Mouse (Mus musculus) MN1 (cell line): ENCODE results near the gene Gtpbp1.

Experiments used
- DNase-seq: peaks from one replicate; pipeline ENCODE4 v3.0.0-alpha.2; 2016; ENCODE audit warnings: low spot score

Gtpbp1 gene

DNA sequence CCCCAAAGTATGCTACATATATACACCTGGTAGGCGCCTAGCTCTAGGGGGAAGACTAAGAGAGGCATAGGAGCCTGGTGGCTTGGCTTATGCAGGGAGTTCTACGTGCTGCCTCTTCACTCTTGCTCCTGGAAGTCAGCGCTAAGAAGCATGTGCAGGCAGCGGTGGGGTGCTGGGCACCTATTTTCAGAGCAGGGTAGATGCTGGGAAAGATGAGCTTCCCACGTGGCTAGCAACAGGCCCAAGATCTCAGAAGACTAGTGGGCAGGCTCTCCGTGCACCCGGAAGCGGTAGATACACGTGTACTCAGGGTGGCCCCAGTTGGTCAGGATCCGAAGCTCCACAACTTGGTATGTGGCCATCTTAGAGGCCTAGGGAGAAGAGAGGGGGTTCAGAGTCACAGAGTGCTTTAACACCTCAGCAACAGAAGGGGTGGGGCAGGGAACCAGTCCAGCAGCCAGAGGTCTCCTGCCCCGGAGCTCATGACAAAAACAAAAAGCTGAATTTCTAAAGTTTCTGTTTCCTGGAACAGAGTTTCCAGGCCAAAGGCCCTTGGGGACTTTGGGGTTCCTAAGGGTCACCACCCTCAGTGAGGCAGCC lies 34.6 kb downstream of the Gtpbp1 start:
- no peak for DNase-seq

GRCm38 (mm10) chr15:79727840-79728239 lies 37.2 kb downstream of the Gtpbp1 start:
- DNase-seq = no peak

- DNase-seq = no peak
Measured at GRCm38 (mm10) chr15:79728311-79728710, 37.7 kb downstream of the Gtpbp1 start.

- no peak for DNase-seq
Measured at GRCm38 (mm10) chr15:79728731-79729388, 38.2 kb downstream of the Gtpbp1 start.

- DNase-seq = no peak
Measured at GRCm38 (mm10) chr15:79731554-79731953, 40.9 kb downstream of the Gtpbp1 start.

DNA sequence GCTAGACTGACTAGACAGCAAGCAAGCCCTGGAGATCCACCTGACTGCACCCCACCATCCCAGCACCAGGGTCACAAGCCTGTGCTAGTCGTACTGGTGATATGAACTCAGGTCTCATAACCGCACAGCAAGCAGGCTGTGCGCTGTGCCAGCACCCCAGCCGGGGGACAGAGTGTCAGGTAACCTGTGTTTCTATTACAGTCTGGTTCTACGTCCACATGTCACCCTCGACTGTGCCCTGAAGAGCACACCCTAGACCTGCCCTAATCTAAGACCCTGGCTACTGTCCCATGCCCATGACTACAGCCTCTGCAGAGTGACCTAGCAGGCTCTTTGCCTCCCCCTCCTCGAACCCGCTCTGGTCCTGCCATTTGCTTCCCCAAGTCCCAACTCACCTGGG lies 42.5 kb downstream of the Gtpbp1 start:
- DNase-seq = no peak

DNA sequence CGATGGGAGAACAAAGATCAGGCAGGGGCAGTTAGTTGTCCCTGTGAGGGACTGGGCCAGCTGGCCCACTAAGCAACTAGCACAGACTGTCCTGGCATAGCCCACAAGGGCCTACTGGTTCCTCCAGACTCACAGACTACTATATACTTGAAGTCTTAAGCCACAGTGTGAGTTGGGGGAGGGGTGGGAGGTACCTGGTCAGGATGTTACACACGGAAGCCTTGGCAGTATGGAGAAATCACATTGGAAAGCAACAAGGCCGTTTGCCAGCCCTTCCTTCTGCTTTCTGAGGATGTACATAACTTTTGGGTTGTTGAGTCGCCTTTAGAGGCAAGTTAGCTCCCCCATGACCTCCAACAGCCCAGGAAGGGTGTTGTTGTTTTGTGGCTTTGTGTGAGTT lies 43.0 kb downstream of the Gtpbp1 start:
- no peak for DNase-seq

- DNase-seq = no peak
Measured at GRCm38 (mm10) chr15:79734311-79734710, 43.7 kb downstream of the Gtpbp1 start.

DNA sequence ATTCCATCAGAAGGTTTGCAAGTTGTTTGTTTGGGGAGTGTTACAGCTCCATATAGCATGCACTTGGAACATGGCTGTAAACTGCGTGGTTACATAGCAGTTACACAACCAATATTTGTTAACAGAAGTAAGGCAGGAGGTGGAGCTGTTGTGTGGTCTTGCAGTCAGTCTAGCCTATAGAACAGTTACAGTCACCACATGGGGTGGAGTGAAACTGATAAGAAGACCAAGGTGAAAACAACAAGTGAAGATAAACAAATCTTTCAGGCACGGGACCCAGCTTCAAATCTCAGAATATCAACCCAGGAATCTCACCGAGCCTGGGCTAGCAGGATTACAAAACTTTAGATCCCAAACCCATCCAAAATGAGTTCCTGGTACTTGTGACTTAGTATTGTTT lies 50.1 kb downstream of the Gtpbp1 start:
- no peak for DNase-seq

DNA sequence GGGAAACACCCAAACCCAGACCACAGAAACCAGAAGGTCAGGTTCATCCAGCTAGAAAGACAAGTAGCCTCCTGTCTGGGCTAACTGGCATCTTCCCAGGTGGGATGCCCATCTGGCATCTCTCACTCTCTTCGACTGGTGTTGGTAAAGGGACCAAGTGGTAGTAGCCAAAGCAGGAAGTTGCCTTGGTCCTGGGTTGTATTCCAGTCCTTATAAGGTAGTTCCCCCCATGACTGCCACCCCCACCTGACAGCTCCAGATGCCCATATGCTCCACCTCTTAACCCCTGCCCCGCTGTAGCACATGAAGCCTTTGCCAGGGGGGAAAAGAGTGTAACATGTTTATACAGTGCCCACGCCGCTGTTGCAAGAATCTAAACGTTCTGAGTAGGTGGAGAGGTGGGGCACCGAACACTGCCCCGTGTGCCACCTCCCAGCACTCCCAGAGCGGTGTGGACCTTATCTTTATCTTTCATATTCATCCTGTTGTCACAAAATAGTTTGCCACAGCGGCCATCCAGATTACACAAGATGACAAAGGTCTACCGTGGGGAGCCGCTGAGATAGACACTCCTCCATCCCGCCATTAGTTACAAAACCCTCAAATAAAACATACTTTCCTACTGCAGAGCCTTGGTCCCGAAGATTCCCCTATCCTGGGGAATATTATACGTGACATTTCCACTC lies 50.7 kb downstream of the Gtpbp1 start:
- peak; percentile 82 for DNase-seq

- DNase-seq = peak; percentile 91
Measured at GRCm38 (mm10) chr15:79741921-79742705, 51.5 kb downstream of the Gtpbp1 start, which contains the start of gene Sun2. TSS of gene Sun2 (minus strand) at chr15:79742536.

DNA sequence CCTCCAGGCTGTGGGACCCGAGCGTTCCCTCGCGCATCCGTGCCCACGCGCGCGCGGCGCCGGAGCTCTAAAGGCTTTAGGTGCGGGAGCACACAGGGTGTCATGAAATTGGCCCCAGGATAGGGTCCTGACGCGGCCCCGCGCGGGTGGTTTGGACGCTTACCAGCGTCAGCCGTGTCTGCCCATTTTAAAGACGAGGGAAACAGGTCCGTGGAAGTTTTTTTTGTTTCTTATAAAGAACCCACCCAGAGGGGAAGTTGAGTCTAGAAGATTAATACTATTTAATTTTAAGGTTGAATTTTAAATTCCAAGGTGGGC lies 52.0 kb downstream of the Gtpbp1 start:
- no peak for DNase-seq

DNA sequence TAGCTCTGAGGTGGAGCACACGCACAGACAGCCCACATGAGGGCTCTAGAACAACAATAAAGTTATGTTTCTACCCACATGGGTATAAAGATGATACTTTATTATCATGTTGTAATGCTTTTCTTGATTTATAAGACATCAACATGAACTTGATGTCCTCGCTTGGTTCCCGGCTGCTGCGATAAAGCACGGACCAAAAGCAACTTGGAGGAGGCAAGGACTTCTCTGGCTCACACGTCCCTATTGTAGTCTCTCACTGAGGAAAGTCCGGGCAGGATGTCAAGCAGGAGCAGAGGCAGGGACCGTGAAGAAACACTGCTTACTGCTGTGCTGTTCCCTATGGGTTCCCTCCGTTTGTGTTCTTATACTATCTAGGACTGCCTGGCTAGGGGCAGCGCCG lies 53.4 kb downstream of the Gtpbp1 start:
- DNase-seq = no peak

DNA sequence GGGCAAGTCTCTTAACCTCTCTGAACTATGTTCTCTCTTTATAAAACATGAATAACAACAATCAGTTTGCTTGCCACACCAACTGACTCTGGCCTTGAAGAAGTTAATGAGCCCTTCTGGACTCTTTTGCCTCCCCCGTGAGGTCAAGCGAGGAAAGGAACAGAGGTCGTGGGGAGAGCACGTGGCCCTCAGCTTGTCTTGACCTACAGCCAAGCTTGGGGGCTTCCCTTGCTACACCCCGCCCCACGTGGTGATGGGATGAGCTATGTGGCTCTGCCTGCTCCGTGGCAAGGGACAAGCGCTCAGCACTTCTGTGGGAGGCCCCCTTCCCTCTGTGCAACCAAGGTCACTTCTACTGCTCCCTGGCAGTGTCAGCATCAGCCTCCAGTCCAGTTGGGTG lies 54.1 kb downstream of the Gtpbp1 start:
- no peak for DNase-seq

GRCm38 (mm10) chr15:79745312-79745711 lies 54.7 kb downstream of the Gtpbp1 start:
- no peak for DNase-seq

DNA sequence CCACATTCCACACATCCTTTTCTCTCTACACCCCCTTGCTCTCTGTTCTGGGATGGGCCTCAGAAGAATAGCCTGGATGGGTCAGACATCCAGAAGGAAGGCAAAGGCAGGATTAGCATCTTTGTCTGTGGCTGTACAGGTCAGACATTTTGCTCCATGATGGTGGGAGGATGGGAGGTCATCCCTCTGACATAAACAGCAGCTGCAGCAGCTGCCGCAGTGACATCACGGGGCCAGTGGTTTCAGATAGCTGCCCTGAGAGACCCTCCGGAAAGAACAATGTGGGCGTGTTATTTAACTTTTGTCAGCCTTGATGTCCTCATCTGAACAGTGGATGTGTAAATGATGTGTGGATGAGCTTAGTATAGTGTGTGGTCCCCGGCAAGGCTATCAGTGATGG lies 55.2 kb downstream of the Gtpbp1 start:
- no peak for DNase-seq

GRCm38 (mm10) chr15:79747998-79748397 lies 57.4 kb downstream of the Gtpbp1 start:
- DNase-seq = no peak

DNA sequence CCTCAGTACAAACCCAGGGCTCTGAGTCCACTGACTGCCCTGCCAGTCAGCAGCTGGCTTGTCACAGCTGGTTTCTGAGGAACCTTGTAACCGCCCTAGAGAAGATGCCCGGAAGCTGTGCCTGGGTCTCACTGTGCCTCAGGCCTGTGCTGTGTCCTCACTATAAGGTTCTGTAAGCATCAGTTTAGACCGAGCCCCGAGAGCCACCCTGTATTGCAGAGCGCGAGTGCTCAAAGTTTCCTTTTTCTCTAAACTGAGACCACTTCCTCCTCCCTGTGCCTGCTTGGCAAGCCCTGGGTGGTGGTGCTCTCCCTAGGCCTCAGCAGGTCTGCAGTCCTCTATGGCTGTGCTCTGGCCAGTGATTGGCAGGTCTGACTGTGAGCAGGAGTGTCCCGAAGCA lies 58.5 kb downstream of the Gtpbp1 start:
- no peak for DNase-seq

GRCm38 (mm10) chr15:79750266-79750665 lies 59.6 kb downstream of the Gtpbp1 start:
- DNase-seq = no peak

- no peak for DNase-seq
Measured at GRCm38 (mm10) chr15:79751772-79752171, 61.1 kb downstream of the Gtpbp1 start.

GRCm38 (mm10) chr15:79752742-79753419 lies 62.2 kb downstream of the Gtpbp1 start:
- peak; percentile 75 for DNase-seq

- DNase-seq = no peak
Measured at GRCm38 (mm10) chr15:79753420-79753752, 62.7 kb downstream of the Gtpbp1 start.
